Mouse (Mus musculus): Measurements from ENCODE around the gene Stc2. TPM values are rescaled to one million over a fixed set of nuclear protein-coding genes. Genes with fewer than 3 reads are reported as not detected.

Gene Stc2
- polyA plus RNA-seq (2014; fragmentation: Nextera tagmentation; extraction: Ambion mirVana): 0.47 and 0.85 TPM in 2 replicates

- Histone ChIP-seq H3K4me3 (ENCODE audit: low read depth, low read length) (peak within 1 kb of the TSS; percentile 25), H3K4me2 (ENCODE audit: low read depth, severe bottlenecking) (peak within 1 kb of the TSS; percentile 92), H3K27me3 (ENCODE audit: control insufficient read depth, insufficient read depth, low read length) (peaks cover 35% of the 10 kb centered on the region), H3K9me3 (ENCODE audit: control insufficient read depth, low read length) (no peaks in the 10 kb centered on the region), H3K9ac (ENCODE audit: low read length) (peak within 1 kb of the TSS; percentile 13; the same call in 1 of the 2 replicates), H3K4me1 (ENCODE audit: control insufficient read depth, insufficient read depth, low read length) (peaks cover 15% of the 10 kb centered on the region), H3K36me3 (ENCODE audit: control insufficient read depth, insufficient read depth, low read length) (no peaks in the 10 kb centered on the region), H3K27ac (replicated peaks; ENCODE audit: low read depth, low read length) (no peak within 1 kb of the TSS)
- DNase-seq (ENCODE audit: low spot score) (peak; percentile 84), ATAC-seq (ENCODE audit: insufficient number of reproducible peaks, low FRiP score, low TSS enrichment, low read depth) (peak; percentile 89)
- WGBS: under 1% methylated on average over 48 of the region's 51 CpGs
Measured at GRCm38 (mm10) chr11:31369648-31370286, at the start of gene Stc2. Gene Stc2, minus strand, starts transcription at chr11:31370074.

- ATAC-seq (ENCODE audit: insufficient number of reproducible peaks, low FRiP score, low TSS enrichment, low read depth) (no peak), DNase-seq (ENCODE audit: low spot score) (no peak)
- H3K4me3 ChIP-seq (ENCODE audit: low read depth, low read length): no peak overlapping the region
- H3K9me3 ChIP-seq (ENCODE audit: control insufficient read depth, low read length): no peaks in the 10 kb centered on the region
- no peak overlapping the region for H3K9ac ChIP-seq (ENCODE audit: low read length)
- 87% methylated on average over 5 of the region's 5 CpGs for WGBS
- no peaks in the 10 kb centered on the region for H3K36me3 ChIP-seq (ENCODE audit: control insufficient read depth, insufficient read depth, low read length)
- H3K4me1 ChIP-seq (ENCODE audit: control insufficient read depth, insufficient read depth, low read length): no peaks in the 10 kb centered on the region
- H3K4me2 ChIP-seq (ENCODE audit: low read depth, severe bottlenecking): no peak overlapping the region
- no peak overlapping the region for H3K27ac ChIP-seq (replicated peaks; ENCODE audit: low read depth, low read length)
- H3K27me3 ChIP-seq (ENCODE audit: control insufficient read depth, insufficient read depth, low read length): no peaks in the 10 kb centered on the region
Measured at GRCm38 (mm10) chr11:31417071-31417470, 47.2 kb upstream of the Stc2 start.

- Histone ChIP-seq H3K36me3 (ENCODE audit: control insufficient read depth, insufficient read depth, low read length) (no peaks in the 10 kb centered on the region), H3K9ac (ENCODE audit: low read length) (no peak overlapping the region), H3K4me1 (ENCODE audit: control insufficient read depth, insufficient read depth, low read length) (no peaks in the 10 kb centered on the region), H3K9me3 (ENCODE audit: control insufficient read depth, low read length) (no peaks in the 10 kb centered on the region), H3K4me3 (ENCODE audit: low read depth, low read length) (no peak overlapping the region), H3K27ac (replicated peaks; ENCODE audit: low read depth, low read length) (no peak overlapping the region), H3K27me3 (ENCODE audit: control insufficient read depth, insufficient read depth, low read length) (no peaks in the 10 kb centered on the region), H3K4me2 (ENCODE audit: low read depth, severe bottlenecking) (no peak overlapping the region)
- 79% methylated on average over 3 of the region's 3 CpGs for WGBS
- DNase-seq (ENCODE audit: low spot score) (no peak), ATAC-seq (ENCODE audit: insufficient number of reproducible peaks, low FRiP score, low TSS enrichment, low read depth) (no peak)
Measured at GRCm38 (mm10) chr11:31412376-31412775, 42.5 kb upstream of the Stc2 start.

- DNase-seq (ENCODE audit: low spot score) (no peak), ATAC-seq (ENCODE audit: insufficient number of reproducible peaks, low FRiP score, low TSS enrichment, low read depth) (no peak; the same call in 1 of the 2 replicates)
- H3K27me3 ChIP-seq (ENCODE audit: control insufficient read depth, insufficient read depth, low read length): no peaks in the 10 kb centered on the region
- H3K4me3 ChIP-seq (ENCODE audit: low read depth, low read length): no peak overlapping the region
- WGBS: 86% methylated on average over 1 of the region's 1 CpGs
- no peak overlapping the region for H3K4me2 ChIP-seq (ENCODE audit: low read depth, severe bottlenecking)
- no peaks in the 10 kb centered on the region for H3K4me1 ChIP-seq (ENCODE audit: control insufficient read depth, insufficient read depth, low read length)
- no peak overlapping the region for H3K27ac ChIP-seq (replicated peaks; ENCODE audit: low read depth, low read length)
- no peak overlapping the region for H3K9ac ChIP-seq (ENCODE audit: low read length)
- no peaks in the 10 kb centered on the region for H3K36me3 ChIP-seq (ENCODE audit: control insufficient read depth, insufficient read depth, low read length)
- no peaks in the 10 kb centered on the region for H3K9me3 ChIP-seq (ENCODE audit: control insufficient read depth, low read length)
Measured at GRCm38 (mm10) chr11:31406736-31407135, 36.9 kb upstream of the Stc2 start.

- no peak for ATAC-seq (ENCODE audit: insufficient number of reproducible peaks, low FRiP score, low TSS enrichment, low read depth)
- H3K9ac ChIP-seq (ENCODE audit: low read length): no peak overlapping the region
- no peaks in the 10 kb centered on the region for H3K4me1 ChIP-seq (ENCODE audit: control insufficient read depth, insufficient read depth, low read length)
Measured at GRCm38 (mm10) chr11:31403080-31403479, 33.2 kb upstream of the Stc2 start.

GRCm38 (mm10) chr11:31398604-31399003 is 28.7 kb upstream of the Stc2 start:
- H3K9ac ChIP-seq (ENCODE audit: low read length): no peak overlapping the region
- DNase-seq (ENCODE audit: low spot score) (no peak), ATAC-seq (ENCODE audit: insufficient number of reproducible peaks, low FRiP score, low TSS enrichment, low read depth) (no peak)
- no peaks in the 10 kb centered on the region for H3K27me3 ChIP-seq (ENCODE audit: control insufficient read depth, insufficient read depth, low read length)
- H3K4me3 ChIP-seq (ENCODE audit: low read depth, low read length): no peak overlapping the region
- H3K4me1 ChIP-seq (ENCODE audit: control insufficient read depth, insufficient read depth, low read length): no peaks in the 10 kb centered on the region
- H3K4me2 ChIP-seq (ENCODE audit: low read depth, severe bottlenecking): no peak overlapping the region
- H3K36me3 ChIP-seq (ENCODE audit: control insufficient read depth, insufficient read depth, low read length): no peaks in the 10 kb centered on the region
- H3K9me3 ChIP-seq (ENCODE audit: control insufficient read depth, low read length): no peaks in the 10 kb centered on the region
- no peak overlapping the region for H3K27ac ChIP-seq (replicated peaks; ENCODE audit: low read depth, low read length)
- 62% methylated on average over 2 of the region's 2 CpGs for WGBS

More at GRCm38 (mm10) chr11:31403080-31403479, 33.2 kb upstream of the Stc2 start:
- WGBS: 93% methylated on average over 1 of the region's 1 CpGs
- no peaks in the 10 kb centered on the region for H3K27me3 ChIP-seq (ENCODE audit: control insufficient read depth, insufficient read depth, low read length)
- H3K36me3 ChIP-seq (ENCODE audit: control insufficient read depth, insufficient read depth, low read length): no peaks in the 10 kb centered on the region
- no peak overlapping the region for H3K4me2 ChIP-seq (ENCODE audit: low read depth, severe bottlenecking)
- DNase-seq (ENCODE audit: low spot score): no peak
- no peaks in the 10 kb centered on the region for H3K9me3 ChIP-seq (ENCODE audit: control insufficient read depth, low read length)
- no peak overlapping the region for H3K4me3 ChIP-seq (ENCODE audit: low read depth, low read length)
- no peak overlapping the region for H3K27ac ChIP-seq (replicated peaks; ENCODE audit: low read depth, low read length)

GRCm38 (mm10) chr11:31396638-31397417 is 27.0 kb upstream of the Stc2 start:
- DNase-seq (ENCODE audit: low spot score) (no peak), ATAC-seq (ENCODE audit: insufficient number of reproducible peaks, low FRiP score, low TSS enrichment, low read depth) (no peak)
- Histone ChIP-seq H3K4me3 (ENCODE audit: low read depth, low read length) (no peak overlapping the region), H3K9me3 (ENCODE audit: control insufficient read depth, low read length) (no peaks in the 10 kb centered on the region), H3K27ac (replicated peaks; ENCODE audit: low read depth, low read length) (no peak overlapping the region), H3K27me3 (ENCODE audit: control insufficient read depth, insufficient read depth, low read length) (no peaks in the 10 kb centered on the region), H3K4me2 (ENCODE audit: low read depth, severe bottlenecking) (no peak overlapping the region), H3K36me3 (ENCODE audit: control insufficient read depth, insufficient read depth, low read length) (no peaks in the 10 kb centered on the region), H3K4me1 (ENCODE audit: control insufficient read depth, insufficient read depth, low read length) (no peaks in the 10 kb centered on the region), H3K9ac (ENCODE audit: low read length) (no peak overlapping the region)
- WGBS: 83% methylated on average over 6 of the region's 6 CpGs

- Histone ChIP-seq H3K27me3 (ENCODE audit: control insufficient read depth, insufficient read depth, low read length) (no peaks in the 10 kb centered on the region), H3K27ac (replicated peaks; ENCODE audit: low read depth, low read length) (no peak overlapping the region), H3K4me2 (ENCODE audit: low read depth, severe bottlenecking) (no peak overlapping the region), H3K36me3 (ENCODE audit: control insufficient read depth, insufficient read depth, low read length) (no peaks in the 10 kb centered on the region), H3K9ac (ENCODE audit: low read length) (no peak overlapping the region), H3K4me3 (ENCODE audit: low read depth, low read length) (no peak overlapping the region), H3K4me1 (ENCODE audit: control insufficient read depth, insufficient read depth, low read length) (no peaks in the 10 kb centered on the region), H3K9me3 (ENCODE audit: control insufficient read depth, low read length) (no peaks in the 10 kb centered on the region)
- 76% methylated on average over 6 of the region's 6 CpGs for WGBS
- no peak for DNase-seq (ENCODE audit: low spot score)
- no peak for ATAC-seq (ENCODE audit: insufficient number of reproducible peaks, low FRiP score, low TSS enrichment, low read depth)
Measured at GRCm38 (mm10) chr11:31394026-31394425, 24.2 kb upstream of the Stc2 start.

Measured in limb, embryonic 11.5 days (tissue).